Mouse (Mus musculus): ENCODE results near the gene Nhsl1.

Nhsl1 gene

GRCm38 (mm10) chr10:18318916-18319481 lies at the start of gene Nhsl1:
TSS of gene Nhsl1 (plus strand) at chr10:18318985.
- peak; percentile 60 for DNase-seq (ENCODE audit: low spot score)

- DNase-seq (ENCODE audit: low spot score), result no peak
Measured at GRCm38 (mm10) chr10:18276090-18276734, 42.6 kb upstream of the Nhsl1 start.

GRCm38 (mm10) chr10:18283991-18284390 lies 34.8 kb upstream of the Nhsl1 start:
- no peak for DNase-seq (ENCODE audit: low spot score)

- DNase-seq (ENCODE audit: low spot score), result no peak
Measured at GRCm38 (mm10) chr10:18289512-18289911, 29.3 kb upstream of the Nhsl1 start.

- no peak for DNase-seq (ENCODE audit: low spot score)
Measured at GRCm38 (mm10) chr10:18305106-18305505, 13.7 kb upstream of the Nhsl1 start.

GRCm38 (mm10) chr10:18315071-18315470 lies 3.7 kb upstream of the Nhsl1 start:
- DNase-seq (ENCODE audit: low spot score), result no peak

- DNase-seq (ENCODE audit: low spot score), result no peak
Measured at GRCm38 (mm10) chr10:18317521-18317920, 1.3 kb upstream of the Nhsl1 start.

- DNase-seq (ENCODE audit: low spot score), result peak; percentile 65
Measured at GRCm38 (mm10) chr10:18317961-18318915, 547 bp upstream of the Nhsl1 start.

- no peak for DNase-seq (ENCODE audit: low spot score)
Measured at GRCm38 (mm10) chr10:18319691-18320090, 906 bp downstream of the Nhsl1 start.

- no peak for DNase-seq (ENCODE audit: low spot score)
Measured at GRCm38 (mm10) chr10:18321861-18322260, 3.1 kb downstream of the Nhsl1 start.

GRCm38 (mm10) chr10:18323701-18324100 lies 4.9 kb downstream of the Nhsl1 start:
- no peak for DNase-seq (ENCODE audit: low spot score)

- DNase-seq (ENCODE audit: low spot score), result no peak
Measured at GRCm38 (mm10) chr10:18328331-18328908, 9.6 kb downstream of the Nhsl1 start.

GRCm38 (mm10) chr10:18329096-18330038 lies 10.6 kb downstream of the Nhsl1 start:
- no peak for DNase-seq (ENCODE audit: low spot score)

- DNase-seq (ENCODE audit: low spot score), result no peak
Measured at GRCm38 (mm10) chr10:18330445-18330844, 11.7 kb downstream of the Nhsl1 start.

- no peak for DNase-seq (ENCODE audit: low spot score)
Measured at GRCm38 (mm10) chr10:18333575-18333974, 14.8 kb downstream of the Nhsl1 start.

GRCm38 (mm10) chr10:18334176-18334575 lies 15.4 kb downstream of the Nhsl1 start:
- no peak for DNase-seq (ENCODE audit: low spot score)

GRCm38 (mm10) chr10:18334734-18335133 lies 15.9 kb downstream of the Nhsl1 start:
- DNase-seq (ENCODE audit: low spot score), result no peak

- DNase-seq (ENCODE audit: low spot score), result no peak
Measured at GRCm38 (mm10) chr10:18337725-18338124, 18.9 kb downstream of the Nhsl1 start.

GRCm38 (mm10) chr10:18339386-18339785 lies 20.6 kb downstream of the Nhsl1 start:
- DNase-seq (ENCODE audit: low spot score), result no peak

GRCm38 (mm10) chr10:18340930-18341329 lies 22.1 kb downstream of the Nhsl1 start:
- DNase-seq (ENCODE audit: low spot score), result no peak

GRCm38 (mm10) chr10:18341444-18342196 lies 22.8 kb downstream of the Nhsl1 start:
- DNase-seq (ENCODE audit: low spot score), result no peak

Data from lung, postnatal 25 days (tissue).